Mouse (Mus musculus): Measurements from ENCODE around the gene Shisa2.

GRCm38 (mm10) chr14:59632067-59632466 lies 7.0 kb downstream of the Shisa2 start:
- TF ChIP-seq CTCF (IDR thresholded peaks at IDR 0.05; ENCODE audit: control insufficient read depth, insufficient read depth, insufficient read length), result no peak
- no peak for TF ChIP-seq CEBPB (IDR thresholded peaks at IDR 0.05; ENCODE audit: low read depth)
- TF ChIP-seq USF1 (IDR thresholded peaks at IDR 0.05; ENCODE audit: low read depth), result no peak
- TF ChIP-seq MYOD1 (IDR thresholded peaks at IDR 0.05; ENCODE audit: control insufficient read depth, insufficient read length, low read depth), result no peak
- TF ChIP-seq MAX (IDR thresholded peaks at IDR 0.05), result no peak
- TF ChIP-seq MYOG (IDR thresholded peaks at IDR 0.05; ENCODE audit: control insufficient read depth, extremely low read depth, insufficient read length), result no peak

All from C2C12 (cell line).